Mouse (Mus musculus) brown adipose tissue, adult 24 weeks (tissue): ENCODE results near the gene Mum1l1. TPM values are rescaled to one million over a fixed set of nuclear protein-coding genes. Genes with fewer than 3 reads are reported as not detected.
A peak's percentile ranks its signal among the peaks of the same experiment; 100 is the strongest.
"Not testable (repeated sequence)": the region's sequence is repeated elsewhere in the genome, so short reads cannot be mapped to it uniquely, and the experiment has no call there.

Source experiments
- H3K27ac ChIP-seq: fragments of 200-500 bp; replicated peaks from 2 replicates; pipeline ENCODE4 v1.5.1; 2012; ENCODE audit warnings: low read depth, mild to moderate bottlenecking, low read length
- H3K4me1 ChIP-seq: fragments of 200-500 bp; 2 replicates; pipeline ENCODE4 v1.6.1; 2012; ENCODE audit warnings: low read length, mixed read lengths; ENCODE audit not compliant: control insufficient read depth, insufficient read depth, insufficient read length
- H3K4me3 ChIP-seq: fragments of 200-500 bp; 2 replicates; pipeline ENCODE4 v1.5.1; 2012; ENCODE audit warnings: low read depth, mild to moderate bottlenecking, low read length, moderate library complexity; ENCODE audit not compliant: insufficient read depth
- polyA plus RNA-seq: library from polyadenylated mRNA; stranded (reverse); fragments of >200 nt; gene quantifications from 2 replicates; pipeline ENCODE4 v1.2.4, GENCODE M21; 2012; ENCODE audit not compliant: missing spikeins, insufficient read depth, insufficient read length

Gene Mum1l1
- polyA plus RNA-seq: 1.0 and 1.1 TPM in 2 replicates

DNA sequence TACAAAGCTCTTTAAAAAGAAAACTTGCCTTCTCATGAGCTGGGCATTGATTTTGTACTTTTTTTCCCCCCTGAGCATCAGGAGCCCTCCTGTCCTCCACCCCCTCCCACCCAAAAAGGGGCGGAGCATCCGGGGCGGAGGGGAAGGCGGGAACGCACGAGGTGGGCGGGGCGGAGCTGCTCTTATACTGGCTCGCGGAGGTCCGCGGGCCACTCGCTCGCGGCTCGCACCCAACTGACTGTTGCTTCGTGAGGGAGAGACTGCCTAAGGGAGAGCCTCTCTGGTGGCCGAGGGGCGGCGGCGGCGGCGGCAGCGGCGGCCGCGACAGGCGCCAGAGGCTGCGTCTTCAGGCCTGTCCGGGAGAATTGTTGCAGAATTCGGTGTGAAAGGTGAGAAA is at the start of gene Mum1l1:
TSS of gene Mum1l1 (plus strand) at position 214 of the 397 bp plus-strand sequence.
- Histone ChIP-seq H3K27ac (no peak within 1 kb of the TSS), H3K4me3 (peak within 1 kb of the TSS; percentile 62), H3K4me1 (no peaks in the 10 kb centered on the region)

GRCm38 (mm10) chrX:139178928-139179327 is 30.9 kb upstream of the Mum1l1 start, which contains the start of gene 4933428M09Rik:
4933428M09Rik (plus strand) TSS chrX:139179228.
- H3K4me1 ChIP-seq: no peaks in the 10 kb centered on the region

DNA sequence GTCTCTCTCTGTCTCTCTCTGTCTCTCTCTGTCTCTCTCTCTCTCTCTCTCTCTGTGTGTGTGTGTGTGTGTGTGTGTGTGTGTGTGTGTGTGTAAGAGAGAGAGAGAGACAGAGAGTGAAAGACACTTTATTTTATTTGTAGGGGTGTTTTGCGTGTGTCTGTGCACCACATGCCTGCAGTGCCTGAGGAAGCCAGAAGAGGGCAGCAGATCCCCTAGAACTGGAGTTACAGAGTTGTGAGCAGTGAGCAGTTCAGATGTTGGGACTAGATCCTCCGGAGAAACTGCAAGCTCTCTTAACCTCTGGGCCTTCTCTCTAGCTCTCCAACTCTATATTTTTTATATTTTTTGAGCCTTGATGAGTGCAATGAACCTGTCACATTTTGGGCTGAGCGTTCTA is 18.3 kb upstream of the Mum1l1 start:
- not testable (repeated sequence) for H3K4me1 ChIP-seq, H3K4me3 ChIP-seq

More at GRCm38 (mm10) chrX:139178928-139179327, 30.9 kb upstream of the Mum1l1 start, which contains the start of gene 4933428M09Rik:
- Histone ChIP-seq H3K27ac (no peak within 1 kb of the TSS), H3K4me3 (no peak within 1 kb of the TSS)

GRCm38 (mm10) chrX:139194572-139195279 is 15.1 kb upstream of the Mum1l1 start:
- no peaks in the 10 kb centered on the region for H3K4me1 ChIP-seq
- no peak overlapping the region for H3K27ac ChIP-seq
- no peak overlapping the region for H3K4me3 ChIP-seq

More for the DNA sequence above, 18.3 kb upstream of the Mum1l1 start:
- H3K27ac ChIP-seq: not testable (repeated sequence)

GRCm38 (mm10) chrX:139209191-139209828 is 532 bp upstream of the Mum1l1 start:
- not testable (repeated sequence) for H3K27ac ChIP-seq, H3K4me3 ChIP-seq, H3K4me1 ChIP-seq

DNA sequence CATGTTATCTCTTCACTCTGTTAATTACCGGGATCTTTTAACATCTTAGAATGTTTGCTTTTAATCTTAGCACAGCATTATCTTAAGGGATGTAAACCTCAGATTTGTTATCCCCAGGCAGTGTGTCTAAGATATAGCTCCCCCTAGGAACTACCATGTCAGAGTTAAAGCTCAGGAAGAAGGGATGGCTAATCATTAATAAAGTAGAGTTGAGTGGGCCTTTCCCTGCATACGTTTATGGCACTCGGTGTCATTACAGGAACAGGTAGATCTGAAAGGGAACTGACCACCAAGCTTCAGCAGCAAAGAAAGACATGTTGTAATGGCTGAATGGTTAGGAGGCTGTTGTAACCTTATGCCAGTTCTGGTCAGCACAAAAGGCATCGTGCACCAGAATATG is 4.9 kb downstream of the Mum1l1 start:
- Histone ChIP-seq H3K4me1 (no peaks in the 10 kb centered on the region), H3K4me3 (no peak overlapping the region), H3K27ac (no peak overlapping the region)

- Histone ChIP-seq H3K4me1 (no peaks in the 10 kb centered on the region), H3K4me3 (no peak overlapping the region), H3K27ac (no peak overlapping the region)
These were observed 6.6 kb downstream of the Mum1l1 start for GRCm38 (mm10) chrX:139216409-139216808.

DNA sequence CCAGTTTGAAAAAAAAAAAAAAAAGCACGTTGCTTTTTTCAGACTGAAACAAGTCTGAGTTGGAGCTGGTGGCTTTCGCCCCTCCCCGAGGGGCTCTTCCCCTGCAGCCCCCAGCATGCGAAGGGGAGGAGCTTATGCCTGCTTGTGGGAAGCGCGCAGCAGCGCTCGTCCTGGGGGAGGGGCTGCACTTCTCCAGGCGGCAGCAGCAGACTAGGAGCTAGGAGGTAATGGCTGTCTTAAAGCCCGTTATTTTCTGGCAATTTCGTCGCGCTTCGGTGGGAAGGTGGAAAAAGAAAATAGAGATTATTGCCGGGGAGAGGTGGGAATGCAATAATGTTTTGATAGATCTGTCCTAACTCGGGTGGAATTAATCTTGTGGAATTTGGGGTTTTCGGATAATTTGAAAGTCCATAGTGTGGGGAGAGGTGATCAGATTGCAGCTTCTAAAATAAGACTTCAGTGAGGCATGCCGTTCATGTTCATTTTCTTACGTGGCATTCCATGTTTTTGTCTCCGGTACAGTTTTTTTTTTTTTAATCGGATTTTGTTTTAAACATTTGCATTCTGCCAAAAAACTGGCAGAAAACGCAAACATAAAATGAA is 7.2 kb downstream of the Mum1l1 start:
- H3K4me1 ChIP-seq: no peaks in the 10 kb centered on the region
- no peak overlapping the region for H3K27ac ChIP-seq
- peak overlapping the region; percentile 52 for H3K4me3 ChIP-seq

DNA sequence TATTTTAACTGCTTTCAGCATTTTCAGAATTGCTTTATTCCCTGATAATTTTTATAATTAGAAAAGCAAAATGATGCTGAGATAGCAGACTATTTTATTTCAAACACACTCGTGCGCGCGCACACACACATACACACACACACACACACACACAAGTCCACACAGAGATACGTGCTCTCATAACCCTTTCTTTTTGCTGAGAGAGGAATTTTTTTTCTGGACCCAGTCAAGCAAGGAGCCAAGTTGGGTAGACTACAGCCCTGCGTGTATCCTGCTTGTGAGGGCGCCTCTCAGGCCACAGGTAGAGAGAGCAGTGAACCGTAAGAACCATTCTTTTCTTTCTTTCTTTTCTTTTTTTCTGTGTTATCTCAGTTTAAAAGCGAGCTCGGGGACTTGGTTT is 7.9 kb downstream of the Mum1l1 start:
- Histone ChIP-seq H3K27ac (no peak overlapping the region), H3K4me3 (peak overlapping the region; percentile 52; the same call in 1 of the 2 replicates), H3K4me1 (no peaks in the 10 kb centered on the region)

DNA sequence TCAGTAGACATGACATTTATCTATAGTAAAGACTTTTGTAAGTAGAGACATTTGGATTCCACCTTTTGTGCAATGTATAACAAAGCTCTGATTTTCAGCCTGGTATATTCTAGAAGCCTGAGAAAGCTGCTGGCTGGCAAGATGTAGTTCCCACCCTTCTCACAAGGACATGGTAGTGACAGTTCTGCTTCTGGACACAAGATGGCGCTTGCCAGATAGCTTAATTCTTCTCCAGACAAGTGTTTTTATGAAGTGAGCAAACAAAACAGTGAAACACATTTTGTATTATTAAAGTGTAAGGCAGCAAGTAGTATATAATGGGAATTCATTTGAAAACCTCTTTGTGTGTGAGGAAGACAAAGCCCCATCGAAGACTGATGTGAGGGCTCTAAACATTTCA is 9.2 kb downstream of the Mum1l1 start:
- no peak overlapping the region for H3K4me3 ChIP-seq
- H3K27ac ChIP-seq: no peak overlapping the region

DNA sequence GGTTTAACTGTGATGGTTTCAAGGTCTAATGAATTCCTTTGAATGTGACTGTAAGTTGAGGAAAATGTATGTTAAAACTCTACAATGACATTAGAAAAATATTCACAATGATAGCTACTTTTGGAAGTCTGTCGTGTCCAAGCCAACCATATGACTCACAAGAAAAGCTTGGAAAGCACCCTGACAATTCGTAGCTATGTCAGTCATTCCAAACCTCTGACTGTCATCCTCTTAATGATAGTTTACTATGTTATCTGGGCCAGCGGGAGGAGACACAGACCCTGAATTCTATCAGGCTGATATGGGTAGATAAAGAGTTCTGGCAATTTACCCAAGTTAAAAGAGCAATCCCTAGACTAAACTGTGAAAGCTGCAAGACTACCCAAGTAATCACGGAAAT is 11.0 kb downstream of the Mum1l1 start:
- no peak overlapping the region for H3K27ac ChIP-seq

More for the DNA sequence above, 9.2 kb downstream of the Mum1l1 start:
- no peaks in the 10 kb centered on the region for H3K4me1 ChIP-seq

DNA sequence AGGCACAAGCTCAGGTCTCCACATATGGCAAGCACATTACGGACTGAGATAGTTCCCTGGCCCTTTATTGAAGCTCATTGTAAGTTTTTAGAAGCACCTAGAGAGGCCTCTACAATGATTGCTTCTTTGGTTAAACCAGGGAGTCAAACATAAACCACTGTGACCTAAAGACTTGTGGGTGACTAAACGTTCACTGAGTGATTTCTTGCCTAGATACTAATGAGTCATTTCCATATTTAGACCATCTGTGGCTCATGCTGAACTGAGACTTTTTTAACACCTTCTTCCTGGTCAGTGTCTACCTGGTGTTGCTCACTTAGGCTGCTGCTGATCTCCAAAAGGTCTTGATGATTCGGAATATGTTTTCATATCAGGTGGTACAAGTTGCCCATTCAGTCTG is 12.1 kb downstream of the Mum1l1 start:
- Histone ChIP-seq H3K4me1 (no peaks in the 10 kb centered on the region), H3K4me3 (no peak overlapping the region), H3K27ac (no peak overlapping the region)

More for the DNA sequence above, 11.0 kb downstream of the Mum1l1 start:
- Histone ChIP-seq H3K4me1 (no peaks in the 10 kb centered on the region), H3K4me3 (no peak overlapping the region)

DNA sequence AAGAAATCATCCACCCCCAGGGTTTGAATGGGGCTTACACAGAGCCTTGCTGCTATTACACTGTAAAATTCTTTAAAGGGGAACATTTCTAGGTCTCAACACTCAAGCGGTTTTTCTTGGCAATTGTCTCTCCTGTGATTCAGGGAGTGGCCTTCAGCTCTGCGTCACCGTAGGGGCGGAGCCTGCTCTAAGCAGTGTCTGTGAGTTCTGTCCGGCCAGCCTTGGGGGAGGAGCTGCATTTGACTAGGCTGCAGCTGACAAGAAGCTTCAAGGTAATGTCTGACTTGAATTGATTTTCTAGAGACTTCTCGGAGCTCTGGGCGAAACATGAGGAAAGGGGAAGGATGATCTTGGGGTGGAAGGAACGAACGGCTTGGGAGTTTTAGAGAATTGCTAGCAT is 21.3 kb downstream of the Mum1l1 start:
- peak overlapping the region; percentile 35; the same call in 1 of the 2 replicates for H3K4me3 ChIP-seq

DNA sequence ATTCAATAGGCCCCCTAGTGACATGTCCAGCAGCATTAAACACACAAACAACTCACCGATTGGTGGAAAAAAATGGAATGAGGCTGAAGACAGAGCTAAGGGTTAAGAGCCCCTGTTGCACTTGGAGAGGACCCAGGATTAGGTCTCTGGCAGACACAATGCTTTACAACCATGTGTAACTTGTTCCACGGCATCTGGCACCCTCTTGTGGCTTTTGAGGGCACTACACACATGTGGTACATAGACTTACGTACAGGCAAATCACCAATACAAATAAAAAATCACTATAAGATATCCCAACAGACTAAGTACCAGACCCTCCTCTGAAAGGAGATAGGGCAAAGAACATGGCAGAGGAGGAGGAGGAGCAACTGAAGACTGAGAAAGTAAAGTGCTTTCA is 37.5 kb downstream of the Mum1l1 start:
- Histone ChIP-seq H3K27ac (no peak overlapping the region), H3K4me1 (no peaks in the 10 kb centered on the region), H3K4me3 (no peak overlapping the region)

More for the DNA sequence above, 21.3 kb downstream of the Mum1l1 start:
- H3K27ac ChIP-seq: no peak overlapping the region
- no peaks in the 10 kb centered on the region for H3K4me1 ChIP-seq

DNA sequence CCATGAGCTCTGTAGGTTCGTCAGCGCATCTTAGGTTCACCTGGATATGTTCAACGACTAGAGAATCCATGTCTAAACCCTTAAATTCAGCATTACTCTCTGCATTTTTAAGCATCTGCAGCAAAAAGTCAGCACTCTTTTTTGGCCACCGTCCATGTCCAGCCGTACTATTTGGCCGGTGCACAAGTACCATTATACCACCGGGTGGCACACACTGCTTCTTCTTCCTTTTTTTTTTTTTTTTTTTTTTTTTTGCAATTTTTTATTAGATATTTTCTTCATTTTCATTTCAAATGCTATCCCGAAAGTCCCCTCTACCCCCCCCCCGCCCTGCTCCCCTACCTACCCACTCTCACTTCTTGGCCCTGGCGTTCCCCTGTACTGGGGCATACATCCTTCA is 47.2 kb downstream of the Mum1l1 start:
- no peaks in the 10 kb centered on the region for H3K4me1 ChIP-seq
- no peak overlapping the region for H3K27ac ChIP-seq
- no peak overlapping the region for H3K4me3 ChIP-seq
